Mouse (Mus musculus) CH12.LX (cell line): Measurements from ENCODE around the gene Aspscr1.

Experiments
- CHD1 ChIP-seq: IDR thresholded peaks from 2 replicates; pipeline ENCODE4 v1.6.1; 2012; ENCODE audit warnings: low read depth, low read length, improper control_type of control experiment, inconsistent platforms
- CTCF ChIP-seq, 2 experiments: IDR thresholded peaks in 1 of 2; conservative IDR thresholded peaks in 1 of 2; 2 replicates each; pipeline ENCODE4 v1.5.1; 2011 to 2012; ENCODE audit warnings: low read depth in 2 of 2, low read length in 2 of 2, improper control_type of control experiment in 1 of 2, inconsistent platforms in 1 of 2, mild to moderate bottlenecking in 1 of 2, moderate library complexity in 1 of 2
- E2F4 ChIP-seq: IDR thresholded peaks from 2 replicates; pipeline ENCODE4 v1.6.1; 2011; ENCODE audit warnings: low read depth, low read length, improper control_type of control experiment; ENCODE audit not compliant: insufficient replicate concordance
- EP300 ChIP-seq: IDR thresholded peaks from 2 replicates; pipeline ENCODE4 v1.6.1; 2011; ENCODE audit warnings: low read length, improper control_type of control experiment
- IRF4 ChIP-seq: IDR thresholded peaks from 2 replicates; pipeline ENCODE4 v1.6.1; 2014; ENCODE audit warnings: low read depth, mild to moderate bottlenecking, inconsistent platforms, low read length, improper control_type of control experiment
- MAFK ChIP-seq: IDR thresholded peaks from 2 replicates; pipeline ENCODE4 v1.6.1; 2011; ENCODE audit warnings: low read length, improper control_type of control experiment; ENCODE audit not compliant: insufficient replicate concordance
- POLR2A ChIP-seq: IDR thresholded peaks from 2 replicates; pipeline ENCODE4 v1.6.1; 2011; ENCODE audit warnings: low read depth, mild to moderate bottlenecking, improper control_type of control experiment, low read length
- ZMIZ1 ChIP-seq: IDR thresholded peaks from 2 replicates; pipeline ENCODE4 v1.6.1; 2012; ENCODE audit warnings: low read depth, mild to moderate bottlenecking, inconsistent platforms, low read length, improper control_type of control experiment
- ZNF384 ChIP-seq: IDR thresholded peaks from 2 replicates; pipeline ENCODE4 v1.6.1; 2012; ENCODE audit warnings: low read depth, low read length, improper control_type of control experiment, inconsistent platforms

DNA sequence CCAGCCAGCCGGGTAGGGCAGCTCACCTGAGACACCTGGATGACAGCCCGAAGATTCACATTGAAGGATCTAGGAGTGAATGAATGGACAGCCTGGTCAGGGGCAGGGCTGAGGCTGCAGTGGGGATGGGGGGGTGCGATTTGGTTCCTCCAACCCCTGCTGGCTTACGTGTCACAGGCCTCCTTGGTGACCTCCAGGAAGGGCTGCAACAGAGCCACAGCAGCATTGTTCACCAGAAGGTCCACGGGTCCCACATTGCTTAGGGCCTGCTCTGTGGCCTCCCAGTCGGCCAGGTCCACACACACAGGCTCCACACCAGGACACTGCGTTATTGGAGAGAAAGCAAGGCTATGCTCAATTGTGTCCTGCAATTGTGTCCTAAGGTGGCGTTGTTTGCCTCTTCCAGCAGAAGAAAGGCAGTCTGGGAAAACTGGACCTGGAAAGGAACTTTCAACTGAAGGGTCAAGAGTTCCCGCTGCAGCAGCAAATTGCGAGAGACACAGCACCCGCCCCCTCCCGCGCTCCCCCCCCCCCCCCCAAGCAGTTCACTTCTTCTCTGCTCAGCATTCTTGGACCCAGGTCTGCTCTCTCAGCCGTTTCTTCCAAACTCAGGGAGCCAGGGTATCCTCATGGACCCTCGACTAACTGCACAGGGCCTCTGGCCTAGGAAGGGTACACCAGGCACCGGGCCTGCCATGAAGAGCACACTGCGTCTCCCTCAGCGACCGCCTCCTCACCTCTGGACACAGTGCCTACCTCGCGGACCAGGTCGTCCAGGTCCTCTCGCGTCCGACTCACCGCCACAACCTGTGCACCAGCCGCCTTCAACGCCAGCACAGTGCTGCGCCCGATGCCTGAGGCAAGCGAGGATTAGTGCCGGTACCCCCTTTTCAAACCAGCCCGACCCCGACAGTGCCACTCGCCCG, 53.7 kb downstream of the Aspscr1 start:
- TF ChIP-seq E2F4 = no peak
- TF ChIP-seq CTCF (conservative IDR thresholded peaks at IDR 0.05 in 1 of 2, IDR thresholded peaks at IDR 0.05 in 1 of 2; ENCODE audit: low read depth in 2 of 2, low read length in 2 of 2) = no peak
- TF ChIP-seq CHD1 = no peak
- TF ChIP-seq EP300 = no peak
- no peak for TF ChIP-seq POLR2A
- TF ChIP-seq MAFK = no peak
- TF ChIP-seq IRF4 = no peak
- no peak for TF ChIP-seq ZMIZ1
- TF ChIP-seq ZNF384 = no peak
